Mouse (Mus musculus) urinary bladder, postnatal 25 days (tissue): ENCODE measurements around the gene Kif11.

Experiments
- DNase-seq: peaks from one replicate; pipeline ENCODE4 v3.0.0; 2022; ENCODE audit warnings: low spot score

The Kif11 gene

GRCm38 (mm10) chr19:37377404-37377990, 1.3 kb downstream of the Kif11 start:
- DNase-seq = no peak

- no peak for DNase-seq
Measured at GRCm38 (mm10) chr19:37378816-37379215, 2.6 kb downstream of the Kif11 start.

- no peak for DNase-seq
Measured at GRCm38 (mm10) chr19:37386126-37386525, 9.9 kb downstream of the Kif11 start.

GRCm38 (mm10) chr19:37391869-37392268, 15.7 kb downstream of the Kif11 start:
- DNase-seq = no peak

- no peak for DNase-seq
Measured at GRCm38 (mm10) chr19:37396279-37396678, 20.1 kb downstream of the Kif11 start.

- DNase-seq = no peak
Measured at GRCm38 (mm10) chr19:37400936-37401335, 24.7 kb downstream of the Kif11 start.

- no peak for DNase-seq
Measured at GRCm38 (mm10) chr19:37418294-37418693, 42.1 kb downstream of the Kif11 start.

GRCm38 (mm10) chr19:37419613-37420012, 43.4 kb downstream of the Kif11 start:
- DNase-seq = peak; percentile 41

- no peak for DNase-seq
Measured at GRCm38 (mm10) chr19:37428589-37428988, 52.4 kb downstream of the Kif11 start.

- DNase-seq = no peak
Measured at GRCm38 (mm10) chr19:37431139-37431756, 55.0 kb downstream of the Kif11 start.

GRCm38 (mm10) chr19:37432868-37433570, 56.8 kb downstream of the Kif11 start:
- DNase-seq = no peak

GRCm38 (mm10) chr19:37433895-37434262, 57.7 kb downstream of the Kif11 start:
- DNase-seq = peak; percentile 13

GRCm38 (mm10) chr19:37434263-37434951, 58.2 kb downstream of the Kif11 start, which contains the start of gene Hhex:
TSS of gene Hhex (plus strand) at chr19:37434810.
- peak; percentile 71 for DNase-seq

GRCm38 (mm10) chr19:37435041-37435852, 59.0 kb downstream of the Kif11 start:
- peak; percentile 16 for DNase-seq

GRCm38 (mm10) chr19:37435853-37436174, 59.6 kb downstream of the Kif11 start:
- DNase-seq = no peak

GRCm38 (mm10) chr19:37436514-37437288, 60.5 kb downstream of the Kif11 start:
- DNase-seq = no peak

GRCm38 (mm10) chr19:37437289-37437606, 61.0 kb downstream of the Kif11 start:
- no peak for DNase-seq

GRCm38 (mm10) chr19:37440181-37440580, 64.0 kb downstream of the Kif11 start:
- DNase-seq = no peak

GRCm38 (mm10) chr19:37440708-37441475, 64.7 kb downstream of the Kif11 start:
- DNase-seq = no peak

- no peak for DNase-seq
Measured at GRCm38 (mm10) chr19:37442524-37443286, 66.5 kb downstream of the Kif11 start.
